Mouse (Mus musculus) liver, embryonic 11.5 days (tissue): ENCODE results near the gene Vps54. TPM values are rescaled to one million over a fixed set of nuclear protein-coding genes. Genes with fewer than 3 reads are reported as not detected.
"Not testable (repeated sequence)": the region's sequence is repeated elsewhere in the genome, so short reads cannot be mapped to it uniquely, and the experiment has no call there.

Source experiments
- ATAC-seq: fragments of 200-750 bp; cut with Nextera tagmentation; replicated peaks from 2 replicates; pipeline ENCODE4 v1.8.0; 2017; ENCODE audit warnings: moderate number of reproducible peaks, mild to moderate bottlenecking, moderate TSS enrichment, moderate library complexity; ENCODE audit not compliant: low FRiP score
- DNase-seq: peaks from one replicate; pipeline ENCODE4 v3.0.0-alpha.2; 2017; ENCODE audit warnings: low spot score
- H3K27ac ChIP-seq: fragments of 300-500 bp; sonication (generic); 2 replicates; pipeline ENCODE4 v1.5.1; 2014; ENCODE audit warnings: mild to moderate bottlenecking, low read depth, low read length, control low read depth
- H3K27me3 ChIP-seq: fragments of 300-500 bp; sonication (generic); replicated peaks from 2 replicates; pipeline ENCODE4 v1.6.1; 2014; ENCODE audit warnings: low read length, mixed read lengths; ENCODE audit not compliant: control insufficient read depth, insufficient read depth
- H3K36me3 ChIP-seq: fragments of 300-500 bp; sonication (generic); 2 replicates; pipeline ENCODE4 v1.6.1; 2014; ENCODE audit warnings: mild to moderate bottlenecking, low read length, moderate library complexity, mixed read lengths; ENCODE audit not compliant: control insufficient read depth, insufficient read depth
- H3K4me1 ChIP-seq: fragments of 300-500 bp; sonication (generic); replicated peaks from 2 replicates; pipeline ENCODE4 v1.6.1; 2014; ENCODE audit warnings: low read length, mixed read lengths; ENCODE audit not compliant: control insufficient read depth, insufficient read depth
- H3K4me2 ChIP-seq: fragments of 300-500 bp; sonication (generic); 2 replicates; pipeline ENCODE4 v1.6.1; 2014; ENCODE audit warnings: mild to moderate bottlenecking, control low read depth, moderate library complexity
- H3K4me3 ChIP-seq: fragments of 300-500 bp; sonication (generic); 2 replicates; pipeline ENCODE4 v1.5.1; 2014; ENCODE audit warnings: low read depth, low read length, control low read depth
- H3K9ac ChIP-seq: fragments of 300-500 bp; sonication (generic); 2 replicates; pipeline ENCODE4 v1.6.1; 2014; ENCODE audit warnings: low read depth, low read length, control low read depth
- H3K9me3 ChIP-seq: fragments of 300-500 bp; sonication (generic); 2 replicates; pipeline ENCODE4 v1.6.1; 2016; ENCODE audit warnings: low read length, inconsistent platforms, mixed read lengths; ENCODE audit not compliant: control insufficient read depth
- WGBS: fragments of 180-500 bp; shearing (Covaris S2); extraction: QIAGEN DNeasy Blood & Tissue Kit; methylation state at CpG from one replicate; pipeline ENCODE4 v1.1.7; 2014; 5-methylcytosine and 5-hydroxymethylcytosine counted together
- polyA plus RNA-seq: library from polyadenylated mRNA; unstranded; fragments of >200 nt; fragmentation: Nextera tagmentation; extraction: Ambion mirVana; gene quantifications from 2 replicates; pipeline ENCODE4 v1.2.1, GENCODE M21; 2014

The Vps54 gene
- polyA plus RNA-seq, 1 experiment from 2014 or later: 11.1 TPM

DNA sequence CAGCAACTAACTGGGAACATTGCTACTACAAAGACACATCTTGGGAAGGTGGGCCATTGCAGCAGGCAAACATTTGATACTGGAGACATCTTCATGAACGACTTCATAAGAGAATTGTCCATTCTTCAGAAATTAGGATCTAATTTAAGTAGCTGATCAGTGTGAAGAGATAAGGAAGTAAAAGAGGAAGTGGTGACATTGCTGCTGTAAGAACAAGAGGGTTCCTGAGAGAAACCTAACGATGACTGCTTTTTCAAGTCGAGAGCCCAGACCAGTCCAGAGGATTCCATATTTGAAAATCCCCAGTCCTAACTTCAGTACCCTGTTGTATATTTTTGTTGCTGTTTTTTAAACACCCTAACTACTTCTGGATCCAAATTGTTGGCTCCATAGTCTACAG is 26.3 kb downstream of the Vps54 start:
- H3K36me3 ChIP-seq: peaks cover 8% of the 10 kb centered on the region; the same call in 1 of the 2 replicates
- DNase-seq (no peak), ATAC-seq (no peak)
- no peak overlapping the region for H3K4me2 ChIP-seq
- no peaks in the 10 kb centered on the region for H3K4me1 ChIP-seq
- H3K4me3 ChIP-seq: no peak overlapping the region
- H3K27me3 ChIP-seq: no peaks in the 10 kb centered on the region
- no peak overlapping the region for H3K27ac ChIP-seq
- WGBS: 45% methylated on average over 3 of the region's 3 CpGs
- H3K9me3 ChIP-seq: no peaks in the 10 kb centered on the region
- no peak overlapping the region for H3K9ac ChIP-seq

DNA sequence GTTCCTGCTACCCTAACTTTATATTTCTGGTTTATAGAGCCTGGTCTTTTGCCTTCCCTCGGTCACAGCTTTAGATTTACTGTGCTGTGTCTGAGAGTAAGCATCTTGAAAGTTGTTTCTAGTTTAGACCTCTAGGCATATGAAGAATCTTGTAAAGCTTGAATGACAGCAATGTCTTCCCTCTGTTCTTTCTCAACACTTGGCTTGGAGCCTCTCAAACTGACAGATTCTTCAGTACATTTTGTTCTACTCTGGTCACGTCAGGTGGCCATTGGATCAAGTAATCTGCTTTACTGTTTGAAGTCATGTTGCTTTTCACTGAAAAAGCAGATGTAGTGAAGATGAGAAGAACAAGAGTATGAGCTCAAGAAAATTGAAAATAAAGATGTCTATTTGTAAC is 37.1 kb downstream of the Vps54 start:
- Histone ChIP-seq H3K27me3 (no peaks in the 10 kb centered on the region), H3K9ac (no peak overlapping the region), H3K4me3 (no peak overlapping the region), H3K4me2 (no peak overlapping the region), H3K27ac (no peak overlapping the region), H3K36me3 (0 out of 2 replicates have a peak, but pooled peaks cover 3% of the 10 kb centered on the region), H3K9me3 (no peaks in the 10 kb centered on the region), H3K4me1 (no peaks in the 10 kb centered on the region)
- ATAC-seq: no peak
- DNase-seq: no peak
- WGBS: 84% methylated on average over 2 of the region's 2 CpGs

GRCm38 (mm10) chr11:21286391-21286790 is 47.3 kb downstream of the Vps54 start:
- Histone ChIP-seq H3K4me3 (no peak overlapping the region), H3K9ac (no peak overlapping the region), H3K4me2 (no peak overlapping the region), H3K36me3 (peaks cover 3% of the 10 kb centered on the region; the same call in 1 of the 2 replicates), H3K27me3 (no peaks in the 10 kb centered on the region), H3K9me3 (no peaks in the 10 kb centered on the region), H3K27ac (no peak overlapping the region), H3K4me1 (no peaks in the 10 kb centered on the region)
- 72% methylated on average over 3 of the region's 3 CpGs for WGBS
- DNase-seq: no peak
- no peak for ATAC-seq

DNA sequence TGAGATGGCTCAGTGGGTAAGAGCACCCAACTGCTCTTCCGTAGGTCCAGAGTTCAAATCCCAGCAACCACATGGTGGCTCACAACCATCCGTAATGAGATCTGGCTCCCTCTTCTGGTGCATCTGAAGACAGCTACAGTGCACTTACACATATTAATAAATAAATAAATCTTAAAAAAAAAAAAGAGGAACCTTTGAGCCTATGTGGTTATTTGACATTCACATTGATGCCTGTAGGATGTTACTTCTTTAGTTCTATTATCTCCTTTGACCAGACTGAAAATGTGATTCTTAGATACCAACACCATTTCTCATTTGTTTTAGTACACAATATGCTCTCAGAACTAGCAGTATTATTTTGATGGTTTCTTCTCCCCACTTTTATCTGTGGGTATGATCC is 49.1 kb downstream of the Vps54 start:
- not testable (repeated sequence) for H3K27ac ChIP-seq, H3K9ac ChIP-seq, H3K36me3 ChIP-seq, H3K4me2 ChIP-seq, DNase-seq, H3K4me1 ChIP-seq, H3K9me3 ChIP-seq, H3K4me3 ChIP-seq, ATAC-seq, H3K27me3 ChIP-seq
- WGBS: 88% methylated on average over 2 of the region's 2 CpGs

DNA sequence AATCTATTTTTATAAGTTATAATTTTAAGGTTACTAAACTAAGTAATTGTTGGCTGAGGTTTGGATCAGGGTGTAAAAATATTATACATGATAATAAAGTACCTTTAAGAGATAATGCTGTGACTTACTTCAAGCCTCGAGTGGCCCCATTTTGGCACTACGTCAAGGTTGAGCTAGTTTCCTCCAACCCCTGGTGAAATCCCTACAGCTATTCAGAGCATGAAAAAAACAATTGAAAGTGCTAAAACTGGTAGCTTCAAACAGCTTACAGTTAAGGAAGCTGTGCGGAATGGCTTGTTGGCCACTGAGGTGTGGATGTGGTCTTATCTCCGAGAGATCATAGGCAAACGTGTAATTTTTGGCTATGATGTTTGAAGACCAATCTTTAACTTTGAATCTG is 56.4 kb downstream of the Vps54 start:
- H3K9ac ChIP-seq: no peak overlapping the region
- H3K27me3 ChIP-seq: no peaks in the 10 kb centered on the region
- no peak overlapping the region for H3K4me2 ChIP-seq
- 91% methylated on average over 5 of the region's 5 CpGs for WGBS
- H3K9me3 ChIP-seq: no peaks in the 10 kb centered on the region
- H3K4me1 ChIP-seq: 0 out of 2 replicates have a peak, but pooled peaks cover 4% of the 10 kb centered on the region
- H3K4me3 ChIP-seq: no peak overlapping the region
- peaks cover 6% of the 10 kb centered on the region for H3K36me3 ChIP-seq
- ATAC-seq: no peak
- DNase-seq: no peak
- no peak overlapping the region for H3K27ac ChIP-seq

- no peak overlapping the region for H3K4me3 ChIP-seq
- no peak overlapping the region for H3K4me2 ChIP-seq
- peaks cover 3% of the 10 kb centered on the region; the same call in 1 of the 2 replicates for H3K36me3 ChIP-seq
- DNase-seq (no peak), ATAC-seq (no peak)
- H3K27ac ChIP-seq: no peak overlapping the region
- no peaks in the 10 kb centered on the region for H3K27me3 ChIP-seq
- H3K4me1 ChIP-seq: no peaks in the 10 kb centered on the region
- H3K9ac ChIP-seq: no peak overlapping the region
- H3K9me3 ChIP-seq: no peaks in the 10 kb centered on the region
- WGBS: 82% methylated on average over 3 of the region's 3 CpGs
Measured at GRCm38 (mm10) chr11:21303619-21304018, 64.5 kb downstream of the Vps54 start.

DNA sequence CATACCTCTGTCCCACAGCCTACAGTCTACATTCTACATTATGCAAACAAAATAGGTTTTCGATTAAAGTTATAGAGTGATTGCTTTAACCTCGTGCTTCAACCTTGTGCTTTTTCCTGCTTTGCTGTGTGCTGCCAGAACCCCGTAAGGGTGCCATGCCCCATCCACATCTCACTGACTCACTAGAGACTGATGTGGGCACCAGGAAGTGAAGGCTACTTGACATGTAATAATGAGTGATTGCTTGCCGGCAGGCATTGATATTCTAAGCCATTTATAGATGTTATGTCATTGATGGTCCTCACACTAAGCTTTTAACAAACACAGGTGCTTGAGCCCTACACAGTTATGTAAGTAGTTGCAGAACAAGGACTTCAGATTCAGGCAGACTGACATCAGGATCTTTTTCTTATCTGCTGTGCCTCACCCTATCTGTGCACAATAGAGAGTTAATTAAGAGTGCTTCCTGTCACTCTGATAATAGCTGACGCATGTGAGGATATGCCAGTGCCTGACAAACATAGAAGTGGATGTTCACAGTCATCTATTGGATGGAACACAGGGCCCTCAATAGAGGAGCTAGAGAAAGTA is 68.1 kb downstream of the Vps54 start:
- H3K27ac ChIP-seq: no peak overlapping the region
- no peaks in the 10 kb centered on the region for H3K27me3 ChIP-seq
- DNase-seq: no peak
- H3K4me1 ChIP-seq: no peaks in the 10 kb centered on the region
- H3K9me3 ChIP-seq: no peaks in the 10 kb centered on the region
- no peak overlapping the region for H3K9ac ChIP-seq
- H3K4me2 ChIP-seq: no peak overlapping the region
- H3K4me3 ChIP-seq: no peak overlapping the region
- ATAC-seq: no peak
- WGBS: 75% methylated on average over 5 of the region's 5 CpGs
- H3K36me3 ChIP-seq: peaks cover 6% of the 10 kb centered on the region; the same call in 1 of the 2 replicates

- no peak overlapping the region for H3K27ac ChIP-seq
- H3K9me3 ChIP-seq: no peaks in the 10 kb centered on the region
- peaks cover 6% of the 10 kb centered on the region; the same call in 1 of the 2 replicates for H3K36me3 ChIP-seq
- WGBS: 82% methylated on average over 5 of the region's 5 CpGs
- no peak overlapping the region for H3K4me2 ChIP-seq
- no peaks in the 10 kb centered on the region for H3K4me1 ChIP-seq
- DNase-seq: no peak
- no peak for ATAC-seq
- H3K9ac ChIP-seq: no peak overlapping the region
- H3K4me3 ChIP-seq: no peak overlapping the region
- H3K27me3 ChIP-seq: no peaks in the 10 kb centered on the region
Measured at GRCm38 (mm10) chr11:21308119-21308518, 69.0 kb downstream of the Vps54 start.

DNA sequence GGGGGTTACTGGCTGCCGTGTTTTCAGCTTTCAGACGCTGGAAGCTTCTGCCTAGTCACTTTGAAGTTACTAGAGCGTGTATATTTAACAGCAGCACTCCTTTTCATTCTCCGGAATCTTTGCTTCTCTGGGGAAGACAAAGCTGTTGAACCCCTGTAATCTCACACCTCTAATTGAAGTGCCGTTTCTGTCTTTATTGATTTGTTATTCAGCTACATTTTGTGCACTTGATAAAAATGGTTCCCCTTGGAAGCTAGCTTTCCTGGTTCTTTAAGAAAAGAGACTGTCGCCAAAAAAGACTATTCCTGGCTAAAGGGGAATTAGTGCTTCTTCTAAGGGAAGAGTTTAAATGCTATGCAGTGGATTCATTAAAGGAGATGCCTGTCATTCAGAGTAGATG is 70.4 kb downstream of the Vps54 start:
- Histone ChIP-seq H3K27ac (no peak overlapping the region), H3K9ac (no peak overlapping the region), H3K36me3 (peaks cover 6% of the 10 kb centered on the region; the same call in 1 of the 2 replicates), H3K27me3 (no peaks in the 10 kb centered on the region), H3K4me1 (peaks cover 5% of the 10 kb centered on the region), H3K4me3 (no peak overlapping the region), H3K4me2 (no peak overlapping the region), H3K9me3 (no peaks in the 10 kb centered on the region)
- 84% methylated on average over 6 of the region's 6 CpGs for WGBS
- DNase-seq (no peak), ATAC-seq (no peak)
